Mouse (Mus musculus) ES-E14 (cell line): ENCODE measurements around the gene Gm10112. TPM values are rescaled to one million over a fixed set of nuclear protein-coding genes. Genes with fewer than 3 reads are reported as not detected.

Source experiments
- DNase-seq: peaks from one replicate; pipeline ENCODE4 v3.0.0-alpha.2; 2013; ENCODE audit warnings: low read depth, low spot score
- H3K27ac ChIP-seq: 2 replicates; pipeline ENCODE4 v1.5.1; 2012; ENCODE audit warnings: low read depth, mild to moderate bottlenecking, low read length, moderate library complexity, mixed read lengths; ENCODE audit not compliant: poor library complexity, insufficient read depth, severe bottlenecking
- H3K36me3 ChIP-seq: 2 replicates; pipeline ENCODE4 v1.6.1; 2012; ENCODE audit warnings: mild to moderate bottlenecking, low read length, moderate library complexity, mixed read lengths; ENCODE audit not compliant: control insufficient read depth, poor library complexity, insufficient read depth, severe bottlenecking
- H3K4me1 ChIP-seq, 2 experiments: fragments of 150-350 bp in 1 of 2; sonication (generic) in 1 of 2; 2 replicates each; pipeline ENCODE4 v1.6.1; 2012; ENCODE audit warnings: low read length in 2 of 2, mild to moderate bottlenecking in 1 of 2, mixed read lengths in 1 of 2; ENCODE audit not compliant: control insufficient read depth in 2 of 2, insufficient read depth in 2 of 2, poor library complexity in 1 of 2
- H3K4me3 ChIP-seq, 2 experiments: fragments of 150-350 bp in 1 of 2; sonication (generic) in 1 of 2; 2 replicates each; pipeline ENCODE4 v1.5.1; 2012; ENCODE audit warnings: low read length in 2 of 2, low read depth in 1 of 2, mild to moderate bottlenecking in 1 of 2, mixed read lengths in 1 of 2; ENCODE audit not compliant: insufficient read depth in 1 of 2, poor library complexity in 1 of 2, severe bottlenecking in 1 of 2
- H3K9ac ChIP-seq: 2 replicates; pipeline ENCODE4 v1.6.1; 2012; ENCODE audit warnings: low read depth, mild to moderate bottlenecking, low read length, mixed read lengths; ENCODE audit not compliant: poor library complexity, insufficient read depth, severe bottlenecking
- H3K9me3 ChIP-seq: fragments of 150-350 bp; sonication (generic); 2 replicates; pipeline ENCODE4 v1.6.1; 2012; ENCODE audit warnings: low read depth, mild to moderate bottlenecking, low read length; ENCODE audit not compliant: control insufficient read depth, insufficient read depth
- CHD2 ChIP-seq: IDR thresholded peaks from 2 replicates; pipeline ENCODE4 v1.6.1; 2014; ENCODE audit warnings: mild to moderate bottlenecking, low read depth, low read length, inconsistent platforms
- HCFC1 ChIP-seq: IDR thresholded peaks from 2 replicates; pipeline ENCODE4 v1.6.1; 2012; ENCODE audit warnings: low read length, inconsistent platforms, borderline replicate concordance; ENCODE audit not compliant: insufficient read depth
- MAFK ChIP-seq: IDR thresholded peaks from 2 replicates; pipeline ENCODE4 v1.6.1; 2014; ENCODE audit warnings: mild to moderate bottlenecking, low read depth, low read length, inconsistent platforms; ENCODE audit not compliant: insufficient read depth
- ZC3H11A ChIP-seq: IDR thresholded peaks from 2 replicates; pipeline ENCODE4 v1.6.1; 2012; ENCODE audit warnings: low read depth, mild to moderate bottlenecking, inconsistent platforms, low read length, borderline replicate concordance
- ZNF384 ChIP-seq: IDR thresholded peaks from 2 replicates; pipeline ENCODE4 v1.6.1; 2012; ENCODE audit warnings: low read depth, low read length, inconsistent platforms
- in situ Hi-C, 2 experiments: fragments of 600-800 bp; cut with MboI; formaldehyde crosslinking; loops; one replicate each; pipeline ENCODE4 v1.15.1; 2025; ENCODE audit warnings: low sequenced_read_pairs in 2 of 2, inconsistent platforms in 1 of 2; ENCODE audit not compliant: unreplicated experiment in 2 of 2
- total RNA-seq: library from RNA; depleted of rRNA; stranded (reverse); fragments of 300-350 nt; gene quantifications from 2 replicates; pipeline ENCODE4 v1.2.3, GENCODE M21; 2012; rRNA removed

The Gm10112 gene
- total RNA-seq = not detected in 2 replicates

- no peak for TF ChIP-seq HCFC1
- no peak for TF ChIP-seq ZNF384
- TF ChIP-seq MAFK = no peak
- no peak for TF ChIP-seq CHD2
- no peak for TF ChIP-seq ZC3H11A
- DNase-seq = no peak
- Histone ChIP-seq H3K36me3 (no peaks in the 10 kb centered on the region), H3K9ac (no peak within 1 kb of the TSS), H3K27ac (no peak within 1 kb of the TSS), H3K9me3 (no peaks in the 10 kb centered on the region), H3K4me1 (no peaks in the 10 kb centered on the region), H3K4me3 (no peak within 1 kb of the TSS)
- in situ Hi-C loops = no loop called here
Observed at GRCm38 (mm10) chrX:111168040-111168439, at the start of gene Gm10112. Gene Gm10112 (plus strand): TSS chrX:111168340.

DNA sequence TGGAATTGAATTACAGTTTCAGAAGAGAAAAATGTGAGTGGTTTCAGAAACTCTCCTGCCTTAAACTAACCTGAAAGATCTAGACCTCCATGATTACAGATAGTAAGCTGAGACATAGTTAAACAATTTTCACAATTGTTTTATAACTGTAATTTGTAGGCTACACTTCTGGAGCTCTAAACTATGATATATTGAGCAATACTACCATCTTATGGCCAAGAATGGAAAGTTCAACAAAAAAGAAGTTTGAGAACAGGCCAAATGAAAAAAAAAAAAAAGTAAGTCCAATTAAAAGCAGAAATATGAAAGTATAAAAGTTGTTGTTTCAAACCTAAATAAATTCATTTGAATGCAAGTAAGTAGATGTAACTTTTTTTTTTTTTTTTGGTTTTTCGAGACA is 21.4 kb downstream of the Gm10112 start:
- no peak for DNase-seq
- in situ Hi-C loops = no loop called here
- TF ChIP-seq MAFK = no peak
- no peak for TF ChIP-seq CHD2
- TF ChIP-seq HCFC1 = no peak
- TF ChIP-seq ZNF384 = no peak
- TF ChIP-seq ZC3H11A = no peak
- Histone ChIP-seq H3K9me3 (no peaks in the 10 kb centered on the region), H3K4me3 (no peak overlapping the region), H3K27ac (no peak overlapping the region), H3K4me1 (no peaks in the 10 kb centered on the region), H3K9ac (no peak overlapping the region), H3K36me3 (no peaks in the 10 kb centered on the region)

GRCm38 (mm10) chrX:111196376-111196775 is 28.2 kb downstream of the Gm10112 start:
- no peaks in the 10 kb centered on the region for H3K9me3 ChIP-seq
- in situ Hi-C loops = no loop called here
- no peak overlapping the region for H3K27ac ChIP-seq
- TF ChIP-seq ZNF384 = no peak
- TF ChIP-seq ZC3H11A = no peak
- no peak for TF ChIP-seq CHD2
- no peak for TF ChIP-seq MAFK
- no peak for TF ChIP-seq HCFC1
- H3K9ac ChIP-seq = no peak overlapping the region
- no peak overlapping the region for H3K4me3 ChIP-seq
- no peaks in the 10 kb centered on the region for H3K4me1 ChIP-seq
- H3K36me3 ChIP-seq = no peaks in the 10 kb centered on the region
- DNase-seq = no peak

- DNase-seq = peak; percentile 38
- H3K36me3 ChIP-seq = no peaks in the 10 kb centered on the region
- H3K4me3 ChIP-seq = no peak overlapping the region
- no peaks in the 10 kb centered on the region for H3K4me1 ChIP-seq
- TF ChIP-seq CHD2 = no peak
- TF ChIP-seq ZC3H11A = no peak
- no peak for TF ChIP-seq MAFK
- TF ChIP-seq ZNF384 = no peak
- no peak for TF ChIP-seq HCFC1
- no peaks in the 10 kb centered on the region for H3K9me3 ChIP-seq
- H3K27ac ChIP-seq = no peak overlapping the region
- in situ Hi-C loops = no loop called here
- no peak overlapping the region for H3K9ac ChIP-seq
Observed at GRCm38 (mm10) chrX:111210225-111210624, 42.1 kb downstream of the Gm10112 start.

Other genes starting within 250 kb of the Gm10112 start
- not detected in 2 replicates for gene Cylc1, start 57.9 kb upstream of the Gm10112 start, total RNA-seq